Mouse (Mus musculus) urinary bladder, postnatal 14 days (tissue): ENCODE results near the gene Olfr345.

Experiments
- DNase-seq: peaks from one replicate; pipeline ENCODE4 v3.0.0; 2021; ENCODE audit warnings: low spot score

Gene Olfr345

DNA sequence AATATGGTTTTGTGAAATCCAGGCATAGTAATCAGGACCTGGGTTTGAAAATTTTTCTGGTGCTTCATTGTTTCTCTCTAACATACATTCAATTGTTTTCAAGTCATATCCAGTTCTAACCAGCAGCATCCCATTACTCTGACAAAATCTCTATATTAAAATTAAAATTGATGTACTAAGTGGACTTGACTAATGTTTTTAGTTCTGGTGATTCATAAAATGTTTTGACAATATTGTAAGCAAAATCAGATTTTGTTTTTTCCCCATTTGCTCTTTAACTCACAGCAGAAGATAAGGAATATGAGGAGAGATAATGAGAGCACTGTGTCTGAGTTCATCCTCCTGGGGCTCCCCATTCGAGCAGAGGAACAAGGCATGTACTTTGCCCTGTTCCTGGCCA is at the start of gene Olfr345:
Gene Olfr345 (plus strand): TSS at position 301 of the 400 bp plus-strand sequence.
- DNase-seq = no peak

GRCm38 (mm10) chr2:36685488-36685887 is 45.6 kb downstream of the Olfr345 start, which contains the start of gene Olfr346:
Gene Olfr346, plus strand, starts transcription at chr2:36685788.
- no peak for DNase-seq
